21 mouse cellular contexts compared by ENCODE assay signal in the genomic region with DNA sequence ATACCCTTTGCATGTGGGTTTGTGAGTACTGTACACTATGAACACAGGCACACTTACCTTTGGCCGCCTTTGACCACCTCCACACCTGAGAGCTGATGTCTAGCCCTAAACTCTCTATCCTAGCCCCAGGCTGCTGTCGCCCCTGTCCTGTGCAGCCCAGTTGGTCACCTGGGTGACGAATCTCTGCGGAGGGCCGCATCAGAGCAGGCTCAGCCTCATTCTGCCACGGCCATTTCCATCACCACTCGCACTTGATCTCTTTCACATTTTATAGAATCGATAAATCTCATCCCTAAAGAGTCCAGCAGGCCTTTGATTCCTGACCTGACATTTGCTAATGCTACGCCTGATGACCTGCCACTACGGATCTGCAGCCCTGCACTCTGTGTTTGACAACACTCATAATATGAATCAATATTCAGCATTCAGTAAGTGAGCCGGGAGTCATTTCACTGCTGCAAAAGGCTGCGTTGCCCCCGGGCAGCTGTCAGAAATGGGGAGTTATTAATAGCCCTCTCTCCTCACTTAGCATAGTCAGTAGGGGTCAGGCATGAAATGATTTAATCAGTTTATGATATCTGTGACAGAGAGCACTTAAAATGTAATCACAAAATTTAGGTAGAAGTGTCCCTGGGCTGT.
DNase-seq lines count a peak whose midpoint lies in the region; ATAC-seq lines count a peak whose summit lies in the region.
"Had no signal": no experiment of that assay in that cellular context is flagged by ENCODE, and none has a peak within 500 bp of the region (broad histone marks: within the 10 kb centered on the region; RNA-seq: fewer than 3 reads in every experiment).

No protein-coding gene starts in this region.

- H3K4me2 ChIP-seq in embryonic facial prominence, embryonic 14.5 days (ENCODE audit: low read depth, low read length): no peak overlapping the region
- no peak overlapping the region for H3K4me2 ChIP-seq in hindbrain, embryonic 11.5 days (replicated peaks; ENCODE audit: low read depth, low read length)
- H3K4me2 ChIP-seq in neural tube, embryonic 12.5 days (replicated peaks): peak overlapping the region; percentile 20; the same call in 1 of the 2 replicates
- H3K4me2 ChIP-seq: heart, embryonic 11.5 days; liver, embryonic 12.5 days; lung, embryonic 14.5 days had no signal

- 0 out of 2 replicates have a peak, but pooled peaks cover 3% of the 10 kb centered on the region for H3K4me1 ChIP-seq in embryonic facial prominence, embryonic 14.5 days (ENCODE audit: control insufficient read depth, insufficient read depth, low read length)
- H3K4me1 ChIP-seq in embryonic facial prominence, embryonic 10.5 days: peaks cover 28% of the 10 kb centered on the region
- H3K4me1 ChIP-seq in hindbrain, embryonic 11.5 days (replicated peaks; ENCODE audit: control insufficient read depth, insufficient read depth, low read length): no peaks in the 10 kb centered on the region
- peaks cover 17% of the 10 kb centered on the region for H3K4me1 ChIP-seq in midbrain, embryonic 10.5 days
- H3K4me1 ChIP-seq in neural tube, embryonic 12.5 days: peaks cover 6% of the 10 kb centered on the region
- H3K4me1 ChIP-seq: liver, embryonic 12.5 days had no signal

- ATAC-seq in embryonic facial prominence, embryonic 14.5 days (ENCODE audit: low read depth): no peak
- peak; percentile 77 for ATAC-seq in hindbrain, embryonic 11.5 days (ENCODE audit: low FRiP score)
- peak; percentile 62 for ATAC-seq in neural tube, embryonic 12.5 days (ENCODE audit: low FRiP score, low read depth)
- ATAC-seq: CD4-positive, CD25-positive, alpha-beta regulatory T cell, adult 4 months; forebrain, postnatal 0 days; intestine, postnatal 0 days; liver, embryonic 12.5 days had no signal

- H3K4me3 ChIP-seq in embryonic facial prominence, embryonic 14.5 days (ENCODE audit: low read depth, low read length): no peak overlapping the region
- no peak overlapping the region for H3K4me3 ChIP-seq in embryonic facial prominence, embryonic 10.5 days
- H3K4me3 ChIP-seq in hindbrain, embryonic 11.5 days (ENCODE audit: low read depth, low read length): no peak overlapping the region
- no peak overlapping the region for H3K4me3 ChIP-seq in midbrain, embryonic 10.5 days
- no peak overlapping the region for H3K4me3 ChIP-seq in neural tube, embryonic 12.5 days
- H3K4me3 ChIP-seq: left cerebral cortex, adult 2 months; liver, embryonic 12.5 days had no signal

- H3K27me3 ChIP-seq in embryonic facial prominence, embryonic 14.5 days (replicated peaks; ENCODE audit: control insufficient read depth, insufficient read depth, low read length): no peaks in the 10 kb centered on the region
- H3K27me3 ChIP-seq in embryonic facial prominence, embryonic 10.5 days (replicated peaks; ENCODE audit: low read depth, poor library complexity, severe bottlenecking): peaks cover 16% of the 10 kb centered on the region; the same call in 1 of the 2 replicates
- H3K27me3 ChIP-seq in hindbrain, embryonic 11.5 days (ENCODE audit: control insufficient read depth, insufficient read depth, low read length): 0 out of 2 replicates have a peak, but pooled peaks cover 2% of the 10 kb centered on the region
- peaks cover 44% of the 10 kb centered on the region; the same call in 1 of the 2 replicates for H3K27me3 ChIP-seq in midbrain, embryonic 10.5 days (ENCODE audit: low read depth, poor library complexity, severe bottlenecking)
- no peaks in the 10 kb centered on the region for H3K27me3 ChIP-seq in neural tube, embryonic 12.5 days (replicated peaks)

- H3K9ac ChIP-seq in embryonic facial prominence, embryonic 14.5 days (ENCODE audit: low read depth, low read length): no peak overlapping the region
- H3K9ac ChIP-seq in hindbrain, embryonic 11.5 days (ENCODE audit: low read depth, low read length): no peak overlapping the region
- no peak overlapping the region for H3K9ac ChIP-seq in neural tube, embryonic 12.5 days
- H3K9ac ChIP-seq: forebrain, postnatal 0 days; liver, embryonic 12.5 days; lung, embryonic 14.5 days had no signal

- H3K9me3 ChIP-seq in embryonic facial prominence, embryonic 14.5 days (ENCODE audit: control insufficient read depth, low read length): no peaks in the 10 kb centered on the region
- H3K9me3 ChIP-seq in embryonic facial prominence, embryonic 10.5 days: no peaks in the 10 kb centered on the region
- H3K9me3 ChIP-seq in hindbrain, embryonic 11.5 days (ENCODE audit: control insufficient read depth, low read length): no peaks in the 10 kb centered on the region
- H3K9me3 ChIP-seq in midbrain, embryonic 10.5 days (replicated peaks): no peaks in the 10 kb centered on the region
- H3K9me3 ChIP-seq in neural tube, embryonic 12.5 days: no peaks in the 10 kb centered on the region
- H3K9me3 ChIP-seq: G1E; liver, embryonic 12.5 days had no signal

- H3K36me3 ChIP-seq in embryonic facial prominence, embryonic 14.5 days (ENCODE audit: control insufficient read depth, insufficient read depth, low read length): no peaks in the 10 kb centered on the region
- no peaks in the 10 kb centered on the region for H3K36me3 ChIP-seq in embryonic facial prominence, embryonic 10.5 days (replicated peaks)
- no peaks in the 10 kb centered on the region for H3K36me3 ChIP-seq in hindbrain, embryonic 11.5 days (ENCODE audit: control insufficient read depth, insufficient read depth, low read length)
- H3K36me3 ChIP-seq in midbrain, embryonic 10.5 days: no peaks in the 10 kb centered on the region
- no peaks in the 10 kb centered on the region for H3K36me3 ChIP-seq in neural tube, embryonic 12.5 days
- H3K36me3 ChIP-seq: G1E; liver, embryonic 12.5 days had no signal

- peak; percentile 22 for DNase-seq in embryonic facial prominence, embryonic 14.5 days (ENCODE audit: low spot score)
- DNase-seq in embryonic facial prominence, embryonic 10.5 days (ENCODE audit: low spot score): no peak
- peak; percentile 45 for DNase-seq in hindbrain, embryonic 11.5 days (ENCODE audit: low spot score)
- DNase-seq in midbrain, embryonic 10.5 days (ENCODE audit: low spot score): no peak
- no peak for DNase-seq in gastrocnemius, adult 8-10 months (ENCODE audit: low spot score in 2 of 2)
- no peak for DNase-seq in layer of hippocampus, postnatal 25 days (ENCODE audit: extremely low spot score in 1 of 2, low spot score in 1 of 2)
- no peak for DNase-seq in ovary, postnatal 10 days (ENCODE audit: low spot score)
- DNase-seq: cerebellum, postnatal 10 days; embryo, embryonic 11 days; forebrain, postnatal 0 days; gastrocnemius, postnatal 14 days; heart, postnatal 36 days; lung, embryonic 14.5 days; thymus, adult 18-20 months had no signal

- 76% methylated on average over 13 of the region's 13 CpGs for WGBS in embryonic facial prominence, embryonic 14.5 days
- 84% methylated on average over 13 of the region's 13 CpGs for WGBS in embryonic facial prominence, embryonic 10.5 days
- 65% methylated on average over 13 of the region's 13 CpGs for WGBS in hindbrain, embryonic 11.5 days
- 87% methylated on average over 13 of the region's 13 CpGs for WGBS in midbrain, embryonic 10.5 days
- 67% methylated on average over 13 of the region's 13 CpGs for WGBS in neural tube, embryonic 12.5 days

- no peak overlapping the region for H3K27ac ChIP-seq in embryonic facial prominence, embryonic 14.5 days (replicated peaks; ENCODE audit: low read depth, low read length)
- H3K27ac ChIP-seq in embryonic facial prominence, embryonic 10.5 days (replicated peaks): no peak overlapping the region
- H3K27ac ChIP-seq in hindbrain, embryonic 11.5 days (ENCODE audit: low read depth, low read length): peak overlapping the region; percentile 53; the same call in 1 of the 2 replicates
- H3K27ac ChIP-seq in midbrain, embryonic 10.5 days (replicated peaks): peak overlapping the region; percentile 46; the same call in 1 of the 2 replicates
- no peak overlapping the region; the same call in 1 of the 2 replicates for H3K27ac ChIP-seq in neural tube, embryonic 12.5 days
- H3K27ac ChIP-seq: left cerebral cortex, adult 2 months; liver, embryonic 12.5 days had no signal

Comparison
In these comparisons a context has a peak if more than half of its experiments do, and no peak if none do; other contexts are left out.
1. DNase-seq: peak in embryonic facial prominence, embryonic 14.5 days (single experiment) and hindbrain, embryonic 11.5 days (single experiment); none in embryonic facial prominence, embryonic 10.5 days (single experiment), midbrain, embryonic 10.5 days (single experiment), gastrocnemius, adult 8-10 months (0 of 2), layer of hippocampus, postnatal 25 days (0 of 2) and ovary, postnatal 10 days (single experiment).
2. H3K27ac ChIP-seq: peak in hindbrain, embryonic 11.5 days (single experiment) and midbrain, embryonic 10.5 days (single experiment); none in embryonic facial prominence, embryonic 14.5 days (single experiment), embryonic facial prominence, embryonic 10.5 days (single experiment) and neural tube, embryonic 12.5 days (single experiment).